Mouse (Mus musculus): Measurements from ENCODE around the gene Rnf227.

The Rnf227 gene

DNA sequence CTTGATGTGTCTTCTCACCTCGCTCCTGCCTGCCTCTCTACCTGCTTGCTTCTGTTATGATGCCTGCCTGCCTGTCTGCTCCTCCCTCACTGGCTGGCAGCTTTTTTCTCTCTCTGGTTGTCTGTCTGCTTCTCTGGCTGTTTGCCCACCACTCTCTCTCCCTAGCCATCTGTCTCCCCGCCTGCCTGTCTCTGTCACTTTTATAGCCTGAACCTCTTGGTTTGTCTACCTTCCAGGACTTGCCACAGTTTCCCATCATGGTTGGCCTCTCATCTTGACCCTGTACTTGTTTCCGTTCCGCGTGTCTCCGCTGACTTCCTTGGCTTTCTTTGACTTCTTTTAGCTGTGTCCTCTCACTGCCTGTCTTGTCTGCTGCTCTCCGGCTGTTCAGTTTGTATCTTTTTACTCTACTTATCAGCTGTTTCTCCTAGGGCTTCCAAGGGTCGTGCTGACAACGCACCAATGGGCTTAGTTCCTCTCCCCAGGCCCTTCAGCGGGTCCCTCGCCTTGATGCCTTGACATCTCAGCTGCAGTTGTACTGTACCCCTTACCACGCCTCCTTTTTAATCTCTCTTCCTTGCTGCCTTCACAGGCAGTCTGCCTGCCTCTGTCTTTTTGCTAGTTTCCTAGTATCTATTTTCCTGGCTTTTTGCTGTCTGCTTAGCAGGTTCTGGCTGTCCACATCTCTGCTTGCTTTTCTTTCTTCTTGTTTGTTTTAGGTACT lies 32.0 kb downstream of the Rnf227 start:
- no peak for DNase-seq (ENCODE audit: low spot score)

DNA sequence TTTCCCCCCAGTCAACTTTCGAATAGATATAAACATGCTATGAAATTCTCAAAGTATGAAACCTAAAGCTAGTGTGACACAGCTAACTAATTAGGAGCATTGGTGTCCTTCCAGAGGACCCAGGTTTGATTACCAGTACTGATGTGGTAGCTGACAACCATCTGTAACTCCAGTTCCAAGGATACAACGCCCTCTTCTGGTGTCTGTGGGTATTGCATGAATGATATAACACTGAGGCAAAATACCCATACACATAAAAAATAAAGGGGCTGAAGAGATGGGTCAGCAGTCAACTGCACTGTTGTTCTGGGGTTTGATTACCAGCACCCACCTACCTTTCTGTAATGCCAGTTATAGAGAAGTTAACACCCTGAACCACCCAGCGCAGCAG lies 32.5 kb downstream of the Rnf227 start:
- no peak for DNase-seq (ENCODE audit: low spot score)

DNA sequence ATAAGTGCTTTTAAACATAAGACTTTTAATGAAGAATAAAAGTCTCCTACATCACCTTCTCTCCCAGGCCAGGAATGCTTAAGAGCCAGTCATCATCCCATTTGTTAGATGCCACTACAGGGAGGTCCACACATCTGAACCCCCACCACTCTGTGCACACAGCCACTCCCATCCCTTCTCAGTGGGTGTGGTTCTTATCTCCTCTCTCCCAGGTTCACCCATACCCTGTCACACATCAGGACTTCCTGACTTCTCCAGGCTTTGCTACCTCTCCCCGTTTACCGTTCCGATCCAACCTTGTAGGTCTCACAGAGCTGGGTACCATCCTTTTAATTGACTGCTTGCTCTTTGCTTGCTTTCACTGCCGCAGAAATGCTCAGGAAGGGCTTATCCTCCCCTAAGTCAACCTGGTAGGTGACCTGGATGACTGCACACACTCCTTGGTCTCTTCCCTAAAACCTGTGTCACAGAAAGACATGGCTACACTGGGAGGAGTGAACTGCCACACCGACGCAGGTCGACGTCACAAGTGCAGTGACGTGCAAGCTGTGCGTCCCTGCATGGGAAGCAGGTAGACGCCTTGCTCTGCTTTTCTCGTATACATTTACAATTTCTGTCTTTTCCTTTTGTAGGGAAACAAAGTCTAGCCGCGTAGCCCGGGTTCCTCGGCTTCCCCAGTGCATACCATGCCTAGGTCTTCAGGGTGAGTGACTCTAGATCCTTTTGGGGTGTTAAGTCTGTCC lies 33.1 kb downstream of the Rnf227 start:
- DNase-seq (ENCODE audit: low spot score) = no peak

DNA sequence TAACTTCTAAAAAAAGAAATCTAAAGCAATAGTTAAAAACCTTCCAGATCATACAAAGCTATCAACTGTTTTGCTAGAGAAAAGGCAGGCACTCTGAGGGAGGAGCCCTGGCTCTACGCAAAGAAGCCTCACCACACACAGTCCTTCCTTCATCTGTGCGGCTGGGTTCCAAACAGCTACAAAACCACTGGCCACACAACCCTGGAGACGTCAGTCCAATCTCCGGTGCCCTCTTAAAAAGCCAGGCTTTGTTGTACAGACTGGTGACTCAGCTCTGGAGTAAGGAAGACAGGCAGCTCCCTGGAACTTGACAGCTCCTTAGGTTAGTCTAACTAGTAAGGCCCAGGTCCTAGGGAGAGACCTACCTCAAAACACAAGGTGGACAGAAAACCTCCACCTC lies 35.4 kb downstream of the Rnf227 start:
- DNase-seq (ENCODE audit: low spot score) = no peak

DNA sequence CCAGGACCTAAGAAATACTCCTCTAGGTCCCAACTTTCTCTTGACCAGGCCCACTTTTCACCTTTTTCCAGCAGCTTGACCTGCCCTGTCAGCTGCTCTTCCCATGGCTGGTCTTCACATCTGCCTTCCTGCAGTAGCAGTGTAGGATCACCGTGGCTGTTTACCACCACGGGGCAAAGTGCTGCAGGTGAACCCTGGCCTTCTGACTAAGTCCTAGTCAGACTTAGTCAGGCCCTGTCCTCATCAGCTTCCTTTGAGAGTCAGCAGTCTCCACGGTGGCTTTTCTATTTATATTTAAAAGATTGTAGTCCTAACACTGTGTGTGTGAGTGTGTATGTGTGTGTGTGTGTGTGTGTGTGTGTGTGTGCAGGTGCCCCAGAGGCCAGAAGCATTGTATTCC lies 37.5 kb downstream of the Rnf227 start:
- no peak for DNase-seq (ENCODE audit: low spot score)

DNA sequence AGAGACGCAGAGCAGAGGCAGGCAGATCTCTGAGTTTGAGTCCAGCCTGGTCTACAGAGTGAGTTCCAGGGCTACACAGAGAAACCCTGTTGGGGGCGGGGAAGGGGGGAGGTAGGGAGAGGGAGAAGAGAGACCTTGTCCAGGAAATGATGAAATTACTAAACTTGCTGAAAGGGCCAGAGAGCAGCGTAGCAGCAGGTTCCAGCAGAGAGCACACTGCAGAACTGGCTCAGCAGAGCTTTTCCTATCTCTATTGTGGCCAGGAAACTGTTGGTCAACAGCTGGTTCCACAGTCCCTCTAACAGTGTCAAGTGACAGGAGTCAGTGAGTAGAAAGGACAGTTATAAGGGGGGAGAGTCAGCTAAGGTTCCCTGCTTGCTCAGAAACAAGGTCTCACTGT lies 39.3 kb downstream of the Rnf227 start:
- DNase-seq (ENCODE audit: low spot score) = no peak

DNA sequence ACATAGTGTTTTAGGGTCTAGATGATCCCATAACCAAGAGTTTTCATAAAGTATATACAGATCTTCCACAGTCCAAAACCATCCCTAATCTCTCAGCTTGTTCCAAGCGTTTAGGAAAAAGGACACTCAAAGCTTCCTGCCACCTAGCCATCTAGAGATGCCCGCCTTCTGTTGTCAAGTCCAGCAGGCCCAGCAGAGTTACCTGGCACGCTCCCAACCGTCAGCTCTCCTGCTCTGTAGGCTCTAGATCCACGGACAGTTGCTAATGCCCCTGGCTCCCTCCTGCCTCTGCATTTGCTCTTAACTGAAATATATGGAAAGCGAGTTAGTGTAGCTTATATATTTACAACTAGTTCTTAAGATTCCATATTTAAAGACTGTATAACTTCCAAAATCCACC lies 41.1 kb downstream of the Rnf227 start:
- no peak for DNase-seq (ENCODE audit: low spot score)

DNA sequence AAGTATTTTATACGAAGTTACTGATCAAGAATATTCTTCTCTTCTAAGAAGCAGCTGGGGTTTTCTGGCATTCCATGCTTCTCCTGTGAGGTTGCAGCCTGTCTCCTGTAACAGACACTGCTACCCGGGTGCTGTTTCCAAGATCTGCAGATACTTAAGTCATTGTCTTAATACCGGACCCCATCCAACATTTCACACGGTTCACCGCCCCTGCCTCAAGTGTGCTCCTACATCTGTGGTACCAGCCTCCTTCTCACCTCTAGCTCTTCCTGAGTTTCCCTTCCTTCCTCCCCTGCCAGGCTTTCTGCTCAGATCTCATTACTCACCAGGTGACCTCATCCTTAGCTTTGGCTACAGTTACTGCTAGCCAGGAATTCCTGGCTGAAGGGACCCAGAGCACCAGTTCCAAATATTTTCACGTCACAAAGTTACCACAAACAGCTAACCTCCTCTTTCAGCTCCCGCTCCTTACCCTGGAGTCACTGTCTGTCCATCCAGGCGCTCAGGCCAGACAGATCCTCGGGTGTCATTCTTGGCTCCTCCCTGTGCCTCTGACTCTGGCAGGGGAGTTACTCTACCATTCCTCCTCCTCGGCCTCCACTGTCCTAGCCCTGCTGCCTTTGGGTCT lies 42.3 kb downstream of the Rnf227 start:
- DNase-seq (ENCODE audit: low spot score) = no peak

DNA sequence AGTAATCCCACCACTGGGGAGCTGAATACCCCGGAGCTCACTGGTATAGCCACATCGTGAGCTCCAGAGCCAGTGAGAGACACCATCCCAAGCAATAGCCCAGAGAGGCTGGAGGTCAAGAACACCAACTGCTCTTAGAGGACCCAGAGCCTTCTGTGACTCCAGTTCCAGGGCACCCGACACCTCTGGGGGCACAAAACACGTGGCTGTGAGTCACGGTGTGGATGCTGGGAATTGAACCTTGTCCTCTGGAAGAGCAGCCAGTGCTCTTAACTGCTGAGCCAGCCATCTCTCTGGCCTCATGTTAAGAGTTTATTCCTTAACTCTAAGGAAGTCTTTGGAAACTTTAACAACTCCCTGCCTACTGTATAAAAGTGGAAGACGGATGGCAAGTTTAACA lies 44.7 kb downstream of the Rnf227 start:
- no peak for DNase-seq (ENCODE audit: low spot score)

DNA sequence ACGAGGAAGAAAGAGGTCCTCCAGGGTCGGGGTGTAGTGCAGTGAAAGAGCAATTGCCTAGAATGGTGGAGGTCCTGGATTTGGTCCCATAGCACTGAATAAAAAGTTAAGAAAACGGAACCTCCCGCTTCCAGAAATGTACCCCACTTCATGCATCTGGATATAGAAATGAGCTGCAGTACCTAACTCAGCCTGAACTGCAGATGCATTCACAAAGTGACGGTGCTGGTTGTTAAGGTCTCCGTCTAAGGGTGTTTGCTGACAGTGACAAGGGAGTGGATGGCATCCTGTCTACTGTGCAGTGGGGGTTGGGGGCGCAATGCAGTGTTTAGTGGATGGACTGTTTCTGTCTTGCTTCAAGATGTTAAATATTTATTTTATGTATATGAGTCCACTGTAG lies 46.5 kb downstream of the Rnf227 start:
- DNase-seq (ENCODE audit: low spot score) = no peak

DNA sequence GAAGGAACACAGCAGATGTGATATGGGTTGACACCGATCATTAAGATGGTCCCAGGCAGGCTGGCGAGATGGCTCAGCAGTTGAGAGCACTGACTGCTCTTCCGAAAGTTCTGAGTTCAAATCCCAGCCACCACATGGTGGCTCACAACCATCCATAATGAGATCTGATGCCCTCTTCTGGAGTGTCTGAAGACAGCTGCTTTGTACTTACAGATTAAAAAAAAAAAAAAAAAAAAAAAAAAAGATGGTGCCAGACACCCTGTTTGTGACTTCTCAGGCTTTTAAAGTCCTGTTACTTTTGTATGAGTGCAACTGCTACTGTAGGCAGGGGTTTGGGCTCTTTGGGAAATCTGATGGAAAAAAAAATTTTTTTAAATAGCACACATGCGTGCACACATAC lies 48.4 kb downstream of the Rnf227 start:
- no peak for DNase-seq (ENCODE audit: low spot score)

DNA sequence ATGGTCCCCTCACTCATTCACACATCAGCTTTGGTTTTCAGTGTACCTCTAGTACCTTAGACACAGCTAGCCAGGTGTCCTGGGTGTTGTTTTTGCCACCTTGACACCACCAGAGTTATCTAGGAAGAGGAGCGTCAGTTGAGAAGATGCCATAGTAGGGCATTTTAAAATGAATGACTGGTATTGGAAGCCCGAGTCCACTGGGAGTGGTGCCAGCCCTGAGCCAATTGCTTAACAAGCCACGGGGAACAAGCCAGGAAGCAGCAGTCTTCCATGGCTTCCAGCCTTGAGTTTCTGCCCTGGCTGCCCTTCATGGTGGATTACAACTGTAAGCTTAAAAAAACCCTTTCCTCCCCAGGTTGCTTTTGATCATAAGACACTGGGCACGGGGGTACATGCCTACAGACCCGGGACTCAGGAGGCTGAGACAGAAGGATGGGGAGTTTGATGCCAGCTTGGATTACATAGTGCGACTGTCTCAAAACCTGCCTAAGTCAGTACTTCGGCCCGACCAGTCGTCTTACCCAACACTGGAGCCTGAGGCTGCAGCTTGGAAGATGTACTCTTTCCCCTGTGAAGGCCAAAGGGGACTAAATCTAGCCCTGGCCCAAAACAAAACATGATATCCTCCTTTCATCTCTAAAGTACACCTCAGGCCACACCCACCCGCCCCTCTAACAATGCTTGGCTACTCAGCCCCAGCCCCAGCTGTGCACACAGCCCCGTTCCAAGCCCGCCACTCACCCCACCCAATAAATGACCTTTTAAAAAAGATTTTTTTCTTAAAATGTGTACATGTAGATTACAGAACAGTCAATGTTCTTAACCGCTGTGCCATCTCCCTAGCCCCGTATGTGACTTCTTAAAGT lies 49.5 kb downstream of the Rnf227 start:
- no peak for DNase-seq (ENCODE audit: low spot score)

DNA sequence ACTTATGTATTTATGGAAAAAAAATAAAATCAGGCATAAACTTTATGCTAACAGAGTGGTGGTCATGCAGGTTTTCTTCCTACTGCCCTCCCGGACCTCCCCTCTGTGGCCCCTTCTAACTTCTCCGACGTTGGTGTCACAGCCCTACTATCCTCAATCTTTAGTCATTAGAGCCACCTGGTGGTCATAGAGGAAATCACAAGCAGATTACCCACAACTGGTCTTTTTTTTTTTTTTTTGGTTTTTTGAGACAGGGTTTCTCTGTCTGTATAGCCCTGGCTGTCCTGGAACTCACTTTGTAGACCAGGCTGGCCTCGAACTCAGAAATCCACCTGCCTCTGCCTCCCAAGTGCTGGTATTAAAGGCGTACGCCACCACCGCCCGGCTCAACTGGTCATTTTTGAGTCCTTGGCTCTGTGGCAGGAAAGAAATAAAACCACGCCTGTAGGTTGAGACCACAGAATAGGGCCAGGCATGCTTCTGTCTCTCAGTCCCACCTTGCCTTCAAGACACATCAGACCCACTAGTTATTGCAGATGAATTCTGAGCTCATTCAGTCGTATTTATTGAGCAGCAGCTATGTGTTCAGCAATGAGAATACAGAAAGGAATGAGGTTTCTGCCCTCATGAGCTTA lies 50.3 kb downstream of the Rnf227 start:
- no peak for DNase-seq (ENCODE audit: low spot score)
